Mouse (Mus musculus) forebrain, embryonic 14.5 days (tissue): ENCODE data around the gene Fam199x. TPM values are rescaled to one million over a fixed set of nuclear protein-coding genes. Genes with fewer than 3 reads are reported as not detected.

Experiments used
- ATAC-seq: fragments of 200-750 bp; cut with Nextera tagmentation; 2 replicates; pipeline ENCODE4 v1.8.0; 2017; ENCODE audit warnings: mild to moderate bottlenecking, moderate library complexity
- DNase-seq: peaks from one replicate; pipeline ENCODE4 v3.0.0-alpha.2; 2015; ENCODE audit warnings: low spot score
- H3K27ac ChIP-seq: fragments of 300-500 bp; sonication (generic); 2 replicates; pipeline ENCODE4 v1.5.1; 2014; ENCODE audit warnings: low read depth, mild to moderate bottlenecking, control low read depth, low read length, moderate library complexity
- H3K27me3 ChIP-seq: fragments of 300-500 bp; sonication (generic); replicated peaks from 2 replicates; pipeline ENCODE4 v1.6.1; 2014; ENCODE audit warnings: low read length, control low read depth, mixed read lengths; ENCODE audit not compliant: control insufficient read depth, insufficient read depth
- H3K36me3 ChIP-seq: fragments of 300-500 bp; sonication (generic); 2 replicates; pipeline ENCODE4 v1.6.1; 2014; ENCODE audit warnings: low read length, control low read depth; ENCODE audit not compliant: control insufficient read depth, insufficient read depth
- H3K4me1 ChIP-seq: fragments of 300-500 bp; sonication (generic); 2 replicates; pipeline ENCODE4 v1.6.1; 2014; ENCODE audit warnings: antibody characterized with exemption, low read length, control low read depth; ENCODE audit not compliant: control insufficient read depth, insufficient read depth
- H3K4me2 ChIP-seq: fragments of 300-500 bp; sonication (generic); 2 replicates; pipeline ENCODE4 v1.6.1; 2014; ENCODE audit warnings: mild to moderate bottlenecking, control low read depth, low read length
- H3K4me3 ChIP-seq: fragments of 300-500 bp; sonication (generic); 2 replicates; pipeline ENCODE4 v1.5.1; 2014; ENCODE audit warnings: low read depth, low read length, control low read depth
- H3K9ac ChIP-seq: fragments of 300-500 bp; sonication (generic); 2 replicates; pipeline ENCODE4 v1.6.1; 2014; ENCODE audit warnings: mild to moderate bottlenecking, low read length, control low read depth, moderate library complexity
- H3K9me3 ChIP-seq: fragments of 300-500 bp; sonication (generic); replicated peaks from 2 replicates; pipeline ENCODE4 v1.6.1; 2016; ENCODE audit warnings: low read length, control low read depth, mixed read lengths; ENCODE audit not compliant: control insufficient read depth
- WGBS: fragments of 180-500 bp; shearing (Covaris S2); extraction: QIAGEN DNeasy Blood & Tissue Kit; methylation state at CpG from one replicate; pipeline ENCODE4 v1.1.7; 2014; 5-methylcytosine and 5-hydroxymethylcytosine counted together
- polyA plus RNA-seq: library from polyadenylated mRNA; unstranded; fragments of >200 nt; fragmentation: Nextera tagmentation; extraction: Ambion mirVana; gene quantifications from 2 replicates; pipeline ENCODE4 v1.2.1, GENCODE M21; 2014

Fam199x gene
- 6.0 and 7.4 TPM in 2 replicates for polyA plus RNA-seq

- Histone ChIP-seq H3K36me3 (no peaks in the 10 kb centered on the region), H3K9ac (peak within 1 kb of the TSS; percentile 77), H3K27ac (no peak within 1 kb of the TSS), H3K27me3 (no peaks in the 10 kb centered on the region), H3K9me3 (no peaks in the 10 kb centered on the region), H3K4me3 (peak within 1 kb of the TSS; percentile 56), H3K4me2 (peak within 1 kb of the TSS; percentile 58), H3K4me1 (no peaks in the 10 kb centered on the region)
- ATAC-seq (peak; percentile 96), DNase-seq (peak; percentile 71)
- WGBS: 36% methylated on average over 52 of the region's 62 CpGs
Observed at GRCm38 (mm10) chrX:137049425-137050225, at the start of gene Fam199x. Gene Fam199x, plus strand, starts transcription at chrX:137049594.

GRCm38 (mm10) chrX:137015099-137015709 is 34.2 kb upstream of the Fam199x start:
- H3K4me1 ChIP-seq: no peaks in the 10 kb centered on the region
- H3K4me2 ChIP-seq: no peak overlapping the region
- no peak overlapping the region for H3K4me3 ChIP-seq
- WGBS: 58% methylated on average over 6 of the region's 6 CpGs
- DNase-seq (peak; percentile 85), ATAC-seq (peak; percentile 67)
- H3K27ac ChIP-seq: no peak overlapping the region
- H3K27me3 ChIP-seq: no peaks in the 10 kb centered on the region
- no peak overlapping the region for H3K9ac ChIP-seq
- H3K9me3 ChIP-seq: no peaks in the 10 kb centered on the region
- no peaks in the 10 kb centered on the region for H3K36me3 ChIP-seq

GRCm38 (mm10) chrX:137017668-137018067 is 31.7 kb upstream of the Fam199x start:
- no peak for ATAC-seq
- H3K27ac ChIP-seq: no peak overlapping the region
- no peak overlapping the region for H3K9ac ChIP-seq
- WGBS: 84% methylated on average over 1 of the region's 1 CpGs
- H3K36me3 ChIP-seq: no peaks in the 10 kb centered on the region
- H3K4me1 ChIP-seq: no peaks in the 10 kb centered on the region
- no peak overlapping the region for H3K4me2 ChIP-seq
- no peak for DNase-seq
- H3K27me3 ChIP-seq: no peaks in the 10 kb centered on the region
- no peaks in the 10 kb centered on the region for H3K9me3 ChIP-seq
- no peak overlapping the region for H3K4me3 ChIP-seq

GRCm38 (mm10) chrX:137019310-137019709 is 30.1 kb upstream of the Fam199x start:
- H3K4me2 ChIP-seq: no peak overlapping the region
- H3K9me3 ChIP-seq: no peaks in the 10 kb centered on the region
- no peak overlapping the region for H3K27ac ChIP-seq
- H3K36me3 ChIP-seq: no peaks in the 10 kb centered on the region
- no peaks in the 10 kb centered on the region for H3K4me1 ChIP-seq
- DNase-seq (peak; percentile 79), ATAC-seq (peak; percentile 55; the same call in 1 of the 2 replicates)
- H3K4me3 ChIP-seq: no peak overlapping the region
- WGBS: 24% methylated on average over 1 of the region's 1 CpGs
- H3K27me3 ChIP-seq: no peaks in the 10 kb centered on the region
- no peak overlapping the region for H3K9ac ChIP-seq

GRCm38 (mm10) chrX:137030916-137031315 is 18.5 kb upstream of the Fam199x start:
- Histone ChIP-seq H3K4me3 (no peak overlapping the region), H3K4me1 (no peaks in the 10 kb centered on the region), H3K4me2 (no peak overlapping the region), H3K9ac (no peak overlapping the region), H3K36me3 (no peaks in the 10 kb centered on the region), H3K27me3 (no peaks in the 10 kb centered on the region), H3K9me3 (no peaks in the 10 kb centered on the region), H3K27ac (no peak overlapping the region)
- ATAC-seq (no peak), DNase-seq (no peak)
- WGBS: 94% methylated on average over 8 of the region's 8 CpGs

GRCm38 (mm10) chrX:137031726-137032125 is 17.7 kb upstream of the Fam199x start:
- WGBS: 92% methylated on average over 5 of the region's 5 CpGs
- no peak for DNase-seq
- Histone ChIP-seq H3K9me3 (no peaks in the 10 kb centered on the region), H3K36me3 (no peaks in the 10 kb centered on the region), H3K4me1 (no peaks in the 10 kb centered on the region), H3K27me3 (no peaks in the 10 kb centered on the region), H3K4me3 (no peak overlapping the region), H3K27ac (no peak overlapping the region), H3K9ac (no peak overlapping the region), H3K4me2 (no peak overlapping the region)
- ATAC-seq: no peak

- Histone ChIP-seq H3K9me3 (no peaks in the 10 kb centered on the region), H3K9ac (no peak overlapping the region), H3K4me1 (no peaks in the 10 kb centered on the region), H3K27ac (no peak overlapping the region), H3K4me3 (no peak overlapping the region), H3K27me3 (no peaks in the 10 kb centered on the region), H3K4me2 (no peak overlapping the region), H3K36me3 (no peaks in the 10 kb centered on the region)
- 73% methylated on average over 4 of the region's 4 CpGs for WGBS
- ATAC-seq: no peak
- DNase-seq: no peak
Observed at GRCm38 (mm10) chrX:137034322-137034721, 15.1 kb upstream of the Fam199x start.

- peak; percentile 8; the same call in 1 of the 2 replicates for ATAC-seq
- no peaks in the 10 kb centered on the region for H3K27me3 ChIP-seq
- H3K27ac ChIP-seq: peak overlapping the region; percentile 76; the same call in 1 of the 2 replicates
- H3K36me3 ChIP-seq: no peaks in the 10 kb centered on the region
- H3K4me2 ChIP-seq: peak overlapping the region; percentile 60
- peak overlapping the region; percentile 68 for H3K9ac ChIP-seq
- H3K9me3 ChIP-seq: no peaks in the 10 kb centered on the region
- no peaks in the 10 kb centered on the region for H3K4me1 ChIP-seq
- 32% methylated on average over 12 of the region's 12 CpGs for WGBS
- H3K4me3 ChIP-seq: peak overlapping the region; percentile 46
- no peak for DNase-seq
Observed at GRCm38 (mm10) chrX:137037470-137037999, 11.9 kb upstream of the Fam199x start.
